Mouse (Mus musculus) spleen, adult 2 months (tissue): Measurements from ENCODE around the gene Hsd17b1. TPM values are rescaled to one million over a fixed set of nuclear protein-coding genes. Genes with fewer than 3 reads are reported as not detected.

Source experiments
- DNase-seq, 2 experiments: peaks; one replicate each; pipeline versions ENCODE4 v3.0.0 to v3.0.0-alpha.2; 2012 to 2021; ENCODE audit warnings: low spot score in 2 of 2, low read depth in 1 of 2
- H3K27ac ChIP-seq: fragments of 200-500 bp; 2 replicates; pipeline ENCODE4 v1.5.1; 2012; ENCODE audit warnings: low read length, inconsistent platforms; ENCODE audit not compliant: insufficient read depth
- H3K27me3 ChIP-seq: fragments of 200-500 bp; 2 replicates; pipeline ENCODE4 v1.6.1; 2012; ENCODE audit warnings: mild to moderate bottlenecking, moderate library complexity, low read length, inconsistent platforms; ENCODE audit not compliant: control insufficient read depth, insufficient read depth
- H3K36me3 ChIP-seq: fragments of 200-500 bp; 2 replicates; pipeline ENCODE4 v1.6.1; 2012; ENCODE audit warnings: mild to moderate bottlenecking, low read length, inconsistent platforms; ENCODE audit not compliant: control insufficient read depth, insufficient read depth
- H3K4me1 ChIP-seq: fragments of 200-500 bp; 2 replicates; pipeline ENCODE4 v1.6.1; 2011; ENCODE audit warnings: inconsistent platforms; ENCODE audit not compliant: control insufficient read depth, insufficient read depth, insufficient read length
- H3K4me3 ChIP-seq: fragments of 200-500 bp; 2 replicates; pipeline ENCODE4 v1.5.1; 2011; ENCODE audit warnings: mild to moderate bottlenecking, inconsistent platforms; ENCODE audit not compliant: insufficient read depth, insufficient read length; ENCODE audit errors: extremely low read depth
- CTCF ChIP-seq: fragments of 200-500 bp; IDR thresholded peaks from 2 replicates; pipeline ENCODE4 v1.5.1; 2011; ENCODE audit warnings: mild to moderate bottlenecking, inconsistent platforms; ENCODE audit not compliant: insufficient read depth, insufficient read length, insufficient replicate concordance; ENCODE audit errors: extremely low read depth
- POLR2A ChIP-seq: fragments of 200-500 bp; IDR thresholded peaks from 2 replicates; pipeline ENCODE4 v1.6.1; 2011; ENCODE audit warnings: low read depth, low read length, inconsistent platforms
- WGBS: fragments of 180-500 bp; shearing (Covaris S2); methylation state at CpG from one replicate; pipeline ENCODE4 v1.1.7; 2018; 5-methylcytosine and 5-hydroxymethylcytosine counted together
- polyA plus RNA-seq: library from polyadenylated mRNA; depleted of rRNA; stranded (reverse); fragments of >200 nt; gene quantifications from 2 replicates; pipeline ENCODE4 v1.2.3, GENCODE M21; 2012

Hsd17b1 gene
- polyA plus RNA-seq, 1 experiment: 1.2 TPM

DNA sequence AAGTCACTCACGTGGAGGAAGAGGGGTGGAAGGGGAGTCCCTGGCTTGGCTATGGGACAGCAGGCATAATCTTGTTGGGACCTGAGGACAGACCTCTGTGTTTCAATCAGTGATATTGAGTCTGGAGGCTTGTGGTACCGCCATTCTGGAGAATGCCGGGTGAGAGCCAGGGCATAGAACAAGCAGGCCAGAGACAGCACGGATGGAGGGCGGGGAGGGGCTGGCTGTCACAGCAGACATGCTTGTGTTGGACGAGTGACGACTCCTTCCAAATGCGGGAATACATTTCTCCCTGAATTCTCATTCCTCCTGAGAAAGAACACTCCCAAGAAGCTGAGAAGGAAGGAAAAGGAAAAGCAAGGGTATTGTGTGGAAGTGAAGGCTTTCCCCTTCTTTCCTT lies 26.6 kb upstream of the Hsd17b1 start:
- TF ChIP-seq POLR2A (no peak), CTCF (no peak)
- Histone ChIP-seq H3K4me3 (no peak overlapping the region), H3K27me3 (no peaks in the 10 kb centered on the region), H3K27ac (no peak overlapping the region), H3K36me3 (peaks cover 14% of the 10 kb centered on the region), H3K4me1 (no peaks in the 10 kb centered on the region; the same call in 1 of the 2 replicates)
- WGBS: 94% methylated on average over 8 of the region's 8 CpGs
- no peak for DNase-seq

- 51% methylated on average over 10 of the region's 10 CpGs for WGBS
- Histone ChIP-seq H3K4me3 (no peak overlapping the region), H3K27me3 (no peaks in the 10 kb centered on the region), H3K4me1 (no peaks in the 10 kb centered on the region; the same call in 1 of the 2 replicates), H3K36me3 (peaks cover 20% of the 10 kb centered on the region), H3K27ac (no peak overlapping the region)
- no peak for TF ChIP-seq POLR2A
- no peak for TF ChIP-seq CTCF
- no peak for DNase-seq
These were observed 25.3 kb upstream of the Hsd17b1 start for GRCm38 (mm10) chr11:101052751-101053473.

GRCm38 (mm10) chr11:101053974-101054373 lies 24.2 kb upstream of the Hsd17b1 start:
- Histone ChIP-seq H3K36me3 (peaks cover 14% of the 10 kb centered on the region), H3K4me1 (no peaks in the 10 kb centered on the region; the same call in 1 of the 2 replicates), H3K4me3 (no peak overlapping the region), H3K27ac (no peak overlapping the region), H3K27me3 (no peaks in the 10 kb centered on the region)
- peak; percentile 18; the same call in 1 of the 2 replicates for TF ChIP-seq CTCF
- TF ChIP-seq POLR2A: no peak
- no peak for DNase-seq
- WGBS: 98% methylated on average over 1 of the region's 1 CpGs

- no peaks in the 10 kb centered on the region for H3K27me3 ChIP-seq
- no peak for DNase-seq
- no peak overlapping the region for H3K27ac ChIP-seq
- TF ChIP-seq POLR2A (no peak), CTCF (no peak)
- peaks cover 12% of the 10 kb centered on the region for H3K36me3 ChIP-seq
- H3K4me3 ChIP-seq: no peak overlapping the region
- WGBS: 88% methylated on average over 14 of the region's 14 CpGs
- H3K4me1 ChIP-seq: no peaks in the 10 kb centered on the region; the same call in 1 of the 2 replicates
These were observed 22.8 kb upstream of the Hsd17b1 start for GRCm38 (mm10) chr11:101055418-101055817.

DNA sequence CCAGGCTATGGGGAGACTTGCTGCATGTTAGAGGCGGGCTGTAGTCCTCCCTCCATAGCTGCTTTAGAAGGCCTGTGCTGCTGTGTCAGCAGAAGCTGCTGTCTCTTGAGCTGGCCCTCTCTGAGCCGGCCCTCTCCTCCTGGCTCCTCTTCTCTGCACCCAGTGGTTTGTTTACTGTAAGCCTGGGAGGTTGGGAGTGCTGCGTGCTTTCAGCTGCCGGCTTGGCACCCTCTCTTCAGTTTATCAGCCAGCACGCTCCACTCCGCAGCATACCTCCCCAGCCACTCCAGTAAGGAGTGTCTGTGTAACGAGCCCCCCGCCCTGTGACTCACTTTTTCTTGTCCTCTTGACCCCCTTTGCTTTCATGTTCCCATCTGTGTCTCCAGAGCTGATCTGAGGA lies 21.3 kb upstream of the Hsd17b1 start:
- Histone ChIP-seq H3K36me3 (peaks cover 12% of the 10 kb centered on the region), H3K4me1 (peaks cover 2% of the 10 kb centered on the region; the same call in 1 of the 2 replicates)

GRCm38 (mm10) chr11:101057860-101058259 lies 20.4 kb upstream of the Hsd17b1 start:
- no peak overlapping the region for H3K4me3 ChIP-seq
- H3K27me3 ChIP-seq: no peaks in the 10 kb centered on the region
- no peak overlapping the region for H3K27ac ChIP-seq
- TF ChIP-seq POLR2A (no peak), CTCF (peak; percentile 71; the same call in 1 of the 2 replicates)
- H3K4me1 ChIP-seq: peaks cover 9% of the 10 kb centered on the region; the same call in 1 of the 2 replicates
- DNase-seq: peak; percentile 67 to 84
- WGBS: 27% methylated on average over 5 of the region's 5 CpGs
- H3K36me3 ChIP-seq: peaks cover 12% of the 10 kb centered on the region

More for the DNA sequence above, 21.3 kb upstream of the Hsd17b1 start:
- DNase-seq: no peak
- Histone ChIP-seq H3K4me3 (no peak overlapping the region), H3K27ac (peak overlapping the region; percentile 0; the same call in 1 of the 2 replicates), H3K27me3 (no peaks in the 10 kb centered on the region)
- TF ChIP-seq CTCF (no peak), POLR2A (no peak)
- WGBS: 84% methylated on average over 8 of the region's 8 CpGs

GRCm38 (mm10) chr11:101058726-101059125 lies 19.5 kb upstream of the Hsd17b1 start:
- Histone ChIP-seq H3K4me1 (peaks cover 18% of the 10 kb centered on the region; the same call in 1 of the 2 replicates), H3K27me3 (no peaks in the 10 kb centered on the region), H3K36me3 (peaks cover 12% of the 10 kb centered on the region), H3K27ac (no peak overlapping the region), H3K4me3 (no peak overlapping the region)
- TF ChIP-seq CTCF (no peak), POLR2A (no peak)
- WGBS: 66% methylated on average over 5 of the region's 5 CpGs
- DNase-seq: no peak
